Mouse (Mus musculus): ENCODE results near the gene Foxc2. TPM values are rescaled to one million over a fixed set of nuclear protein-coding genes. Genes with fewer than 3 reads are reported as not detected.
A peak's percentile ranks its signal among the peaks of the same experiment; 100 is the strongest.

The Foxc2 gene
- polyA plus RNA-seq, 1 experiment from 2014 or later = 6.8 TPM

- no peak overlapping the region for H3K4me3 ChIP-seq
- no peaks in the 10 kb centered on the region for H3K9me3 ChIP-seq
- H3K4me1 ChIP-seq = peaks cover 27% of the 10 kb centered on the region
- H3K36me3 ChIP-seq = no peaks in the 10 kb centered on the region
- no peak overlapping the region for H3K27ac ChIP-seq
- 5% methylated on average over 40 of the region's 40 CpGs for WGBS
- peaks cover 98% of the 10 kb centered on the region for H3K27me3 ChIP-seq
- no peak for ATAC-seq (ENCODE audit: insufficient number of reproducible peaks, low FRiP score, low TSS enrichment, low read depth)
- H3K4me2 ChIP-seq = no peak overlapping the region
- no peak overlapping the region for H3K9ac ChIP-seq
Observed at GRCm38 (mm10) chr8:121088871-121089630, 26.9 kb upstream of the Foxc2 start.

DNA sequence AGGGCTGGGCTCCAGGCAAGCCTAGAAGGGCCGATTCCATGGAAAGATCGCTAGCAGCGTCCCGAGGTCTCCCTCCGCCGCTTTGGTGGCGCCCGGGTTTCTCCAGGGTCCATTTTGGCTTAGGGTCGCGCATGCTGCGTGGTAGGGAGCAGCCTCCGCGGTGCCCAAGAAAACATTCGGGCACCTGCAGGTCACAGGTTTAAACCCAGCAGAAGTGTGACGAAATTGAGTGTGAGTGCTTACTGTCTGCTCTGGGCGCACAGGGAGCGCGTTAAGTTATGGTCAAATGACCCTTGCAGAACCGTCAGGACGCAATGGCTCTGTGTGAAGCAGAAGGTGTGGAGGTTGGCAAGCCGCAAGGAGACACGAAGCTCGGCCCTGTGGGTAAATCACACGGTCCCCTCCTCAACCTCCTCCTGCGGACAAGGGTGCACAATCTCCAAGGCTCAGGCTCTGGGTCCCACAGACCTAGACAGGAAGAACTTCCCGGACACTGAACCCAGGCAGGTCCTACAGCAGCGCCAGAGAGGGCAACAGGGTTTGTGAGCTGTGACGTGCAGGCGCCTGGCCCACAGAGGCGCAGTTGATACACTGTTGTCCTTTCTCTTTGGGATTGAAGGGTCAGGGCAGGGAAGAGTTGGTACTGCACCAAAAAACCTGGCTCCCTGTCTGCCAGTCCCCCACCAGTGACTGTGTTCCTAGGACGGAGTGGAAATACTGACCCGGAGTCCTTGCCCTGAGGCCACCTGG lies 26.2 kb upstream of the Foxc2 start:
- H3K4me3 ChIP-seq = no peak overlapping the region
- H3K9ac ChIP-seq = no peak overlapping the region
- H3K36me3 ChIP-seq = no peaks in the 10 kb centered on the region
- no peaks in the 10 kb centered on the region for H3K9me3 ChIP-seq
- no peak for ATAC-seq (ENCODE audit: insufficient number of reproducible peaks, low FRiP score, low TSS enrichment, low read depth)
- peaks cover 20% of the 10 kb centered on the region for H3K4me1 ChIP-seq
- no peak overlapping the region for H3K4me2 ChIP-seq
- H3K27ac ChIP-seq = no peak overlapping the region
- H3K27me3 ChIP-seq = peaks cover 97% of the 10 kb centered on the region
- 8% methylated on average over 32 of the region's 32 CpGs for WGBS

DNA sequence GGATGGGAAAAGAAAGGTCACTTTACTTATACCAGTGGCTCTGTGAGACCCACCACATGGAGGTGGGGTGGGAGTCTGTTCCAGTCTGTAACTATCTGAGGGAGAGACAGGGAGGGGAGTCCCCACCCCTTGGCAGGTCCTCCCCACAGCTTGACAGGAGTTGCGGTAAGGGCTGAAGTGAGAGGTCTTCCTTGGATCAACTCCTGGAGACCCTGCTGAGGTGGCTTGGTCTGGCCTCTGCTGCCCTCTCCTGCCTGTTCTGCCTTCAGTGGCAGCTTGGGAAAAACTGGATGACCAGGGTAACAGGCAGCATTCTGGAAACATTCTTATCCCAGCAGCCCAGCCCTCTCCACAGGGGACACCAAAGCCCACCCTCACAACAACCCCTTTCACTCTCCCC lies 25.3 kb upstream of the Foxc2 start:
- Histone ChIP-seq H3K9ac (no peak overlapping the region), H3K9me3 (no peaks in the 10 kb centered on the region), H3K27me3 (peaks cover 87% of the 10 kb centered on the region), H3K4me1 (peaks cover 15% of the 10 kb centered on the region), H3K36me3 (no peaks in the 10 kb centered on the region), H3K4me2 (no peak overlapping the region), H3K4me3 (no peak overlapping the region), H3K27ac (no peak overlapping the region)
- no peak for ATAC-seq (ENCODE audit: insufficient number of reproducible peaks, low FRiP score, low TSS enrichment, low read depth)
- WGBS = 0% methylated on average over 1 of the region's 1 CpGs

DNA sequence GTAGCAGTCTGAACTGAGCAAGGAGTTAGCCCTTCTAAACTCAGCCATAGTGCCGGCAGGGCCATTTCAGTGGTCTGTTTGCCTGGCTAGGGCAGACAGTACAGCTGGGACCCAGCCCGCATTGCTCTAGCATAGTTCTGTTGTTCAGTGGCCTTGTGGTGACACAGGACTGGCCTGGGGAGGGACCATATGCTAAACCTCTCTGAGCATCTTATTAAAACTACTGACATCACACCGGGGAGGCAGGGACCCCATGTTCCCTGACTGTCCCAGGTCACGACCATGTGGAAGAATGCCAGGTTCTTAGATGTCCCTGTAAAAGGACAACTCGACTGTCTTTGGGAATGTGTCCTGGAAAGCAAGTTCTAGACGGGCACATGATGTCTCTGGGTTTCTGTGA lies 23.8 kb upstream of the Foxc2 start:
- ATAC-seq (ENCODE audit: insufficient number of reproducible peaks, low FRiP score, low TSS enrichment, low read depth) = no peak
- Histone ChIP-seq H3K27ac (no peak overlapping the region), H3K9ac (no peak overlapping the region), H3K36me3 (peaks cover 4% of the 10 kb centered on the region), H3K9me3 (no peaks in the 10 kb centered on the region), H3K4me3 (no peak overlapping the region), H3K4me2 (no peak overlapping the region), H3K4me1 (peaks cover 15% of the 10 kb centered on the region), H3K27me3 (peaks cover 73% of the 10 kb centered on the region)
- WGBS = 24% methylated on average over 6 of the region's 6 CpGs

GRCm38 (mm10) chr8:121092627-121093026 lies 23.3 kb upstream of the Foxc2 start:
- ATAC-seq (ENCODE audit: insufficient number of reproducible peaks, low FRiP score, low TSS enrichment, low read depth) = peak; percentile 46; the same call in 1 of the 2 replicates
- no peaks in the 10 kb centered on the region for H3K9me3 ChIP-seq
- no peak overlapping the region for H3K4me2 ChIP-seq
- 3% methylated on average over 16 of the region's 16 CpGs for WGBS
- peaks cover 8% of the 10 kb centered on the region for H3K36me3 ChIP-seq
- H3K4me3 ChIP-seq = no peak overlapping the region
- H3K27ac ChIP-seq = no peak overlapping the region
- H3K27me3 ChIP-seq = peaks cover 68% of the 10 kb centered on the region
- peaks cover 15% of the 10 kb centered on the region for H3K4me1 ChIP-seq
- no peak overlapping the region for H3K9ac ChIP-seq

- Histone ChIP-seq H3K4me1 (peaks cover 15% of the 10 kb centered on the region), H3K27ac (no peak overlapping the region), H3K36me3 (peaks cover 17% of the 10 kb centered on the region), H3K9me3 (no peaks in the 10 kb centered on the region), H3K9ac (no peak overlapping the region), H3K4me2 (no peak overlapping the region), H3K27me3 (peaks cover 61% of the 10 kb centered on the region), H3K4me3 (no peak overlapping the region)
- WGBS = 63% methylated on average over 6 of the region's 6 CpGs
- ATAC-seq (ENCODE audit: insufficient number of reproducible peaks, low FRiP score, low TSS enrichment, low read depth) = peak; percentile 38; the same call in 1 of the 2 replicates
Observed at GRCm38 (mm10) chr8:121093496-121093895, 22.5 kb upstream of the Foxc2 start.

GRCm38 (mm10) chr8:121104049-121104818 lies 11.7 kb upstream of the Foxc2 start:
- Histone ChIP-seq H3K4me2 (no peak overlapping the region), H3K27me3 (no peaks in the 10 kb centered on the region), H3K4me3 (no peak overlapping the region), H3K27ac (no peak overlapping the region), H3K36me3 (peaks cover 61% of the 10 kb centered on the region), H3K9me3 (no peaks in the 10 kb centered on the region), H3K9ac (no peak overlapping the region), H3K4me1 (peaks cover 13% of the 10 kb centered on the region)
- 48% methylated on average over 17 of the region's 17 CpGs for WGBS
- no peak for ATAC-seq (ENCODE audit: insufficient number of reproducible peaks, low FRiP score, low TSS enrichment, low read depth)

GRCm38 (mm10) chr8:121107668-121108656 lies 8.0 kb upstream of the Foxc2 start, which contains the start of gene Mthfsd:
Mthfsd (minus strand) TSS chr8:121108392.
- no peaks in the 10 kb centered on the region for H3K9me3 ChIP-seq
- H3K9ac ChIP-seq = peak within 1 kb of the TSS; percentile 91
- H3K4me3 ChIP-seq = peak within 1 kb of the TSS; percentile 96
- peaks cover 16% of the 10 kb centered on the region for H3K4me1 ChIP-seq
- H3K27ac ChIP-seq = peak within 1 kb of the TSS; percentile 84
- WGBS = 2% methylated on average over 75 of the region's 75 CpGs
- peaks cover 13% of the 10 kb centered on the region for H3K27me3 ChIP-seq
- ATAC-seq (ENCODE audit: insufficient number of reproducible peaks, low FRiP score, low TSS enrichment, low read depth) = peak; percentile 87
- peak within 1 kb of the TSS; percentile 86 for H3K4me2 ChIP-seq
- H3K36me3 ChIP-seq = peaks cover 24% of the 10 kb centered on the region

GRCm38 (mm10) chr8:121108657-121109056 lies 7.3 kb upstream of the Foxc2 start:
- H3K27me3 ChIP-seq = peaks cover 17% of the 10 kb centered on the region
- H3K4me3 ChIP-seq = peak overlapping the region; percentile 96
- H3K4me1 ChIP-seq = peaks cover 19% of the 10 kb centered on the region
- H3K36me3 ChIP-seq = peaks cover 18% of the 10 kb centered on the region
- WGBS = 12% methylated on average over 5 of the region's 5 CpGs
- no peak for ATAC-seq (ENCODE audit: insufficient number of reproducible peaks, low FRiP score, low TSS enrichment, low read depth)
- H3K9me3 ChIP-seq = no peaks in the 10 kb centered on the region
- H3K9ac ChIP-seq = peak overlapping the region; percentile 91
- peak overlapping the region; percentile 86 for H3K4me2 ChIP-seq
- no peak overlapping the region for H3K27ac ChIP-seq

DNA sequence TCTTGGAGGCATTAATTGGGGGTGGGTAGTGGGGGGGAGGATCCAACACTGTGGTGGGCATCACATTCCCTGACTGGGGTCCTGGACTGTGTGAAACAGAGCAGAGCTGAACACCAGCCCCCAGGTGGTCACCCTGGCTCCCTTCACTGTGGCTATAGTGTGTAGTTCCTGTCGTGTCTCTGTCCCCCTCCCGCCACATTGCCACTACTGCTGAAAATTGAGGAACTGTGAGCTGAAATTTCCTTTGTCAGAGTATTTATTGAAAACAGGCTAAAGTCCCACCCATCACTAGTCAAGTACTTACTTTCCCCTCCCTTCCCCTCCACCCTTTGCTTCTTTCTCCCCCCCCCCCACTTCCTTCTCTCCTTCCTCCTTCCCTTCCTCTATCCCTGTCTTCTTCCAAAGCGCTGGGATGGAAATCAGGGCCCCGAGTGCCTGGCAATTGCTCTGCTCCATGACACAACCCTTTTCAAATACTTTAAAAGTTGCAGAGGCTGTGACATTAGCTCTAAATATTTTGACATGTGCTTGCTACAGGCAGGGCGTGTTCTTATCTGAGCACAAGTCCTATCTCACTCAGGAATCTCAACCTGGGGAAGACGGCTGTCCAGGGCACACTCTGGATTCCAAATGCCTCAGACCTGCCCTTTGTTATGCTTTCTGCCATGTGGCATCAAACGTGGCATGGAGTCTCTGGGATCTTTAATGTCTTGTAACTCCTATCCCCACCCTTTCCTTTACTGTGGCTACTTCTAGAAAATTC lies 4.6 kb upstream of the Foxc2 start:
- WGBS = 42% methylated on average over 7 of the region's 7 CpGs
- Histone ChIP-seq H3K27me3 (peaks cover 37% of the 10 kb centered on the region), H3K4me1 (peaks cover 26% of the 10 kb centered on the region)

More for the DNA sequence above, 4.6 kb upstream of the Foxc2 start:
- Histone ChIP-seq H3K9me3 (no peaks in the 10 kb centered on the region), H3K36me3 (no peaks in the 10 kb centered on the region), H3K4me3 (no peak overlapping the region), H3K9ac (no peak overlapping the region), H3K27ac (no peak overlapping the region), H3K4me2 (no peak overlapping the region)
- ATAC-seq (ENCODE audit: insufficient number of reproducible peaks, low FRiP score, low TSS enrichment, low read depth) = no peak
